Mouse (Mus musculus): ENCODE measurements around the gene Zfp622.

Zfp622 gene

GRCm38 (mm10) chr15:25984067-25984733, at the start of gene Zfp622:
Zfp622 (plus strand) TSS chr15:25984366.
- peak; percentile 99 for DNase-seq (ENCODE audit: extremely low read depth, low read depth)

GRCm38 (mm10) chr15:25934411-25934810, 49.8 kb upstream of the Zfp622 start:
- no peak for DNase-seq (ENCODE audit: extremely low read depth, low read depth)

GRCm38 (mm10) chr15:25938496-25938895, 45.7 kb upstream of the Zfp622 start:
- no peak for DNase-seq (ENCODE audit: extremely low read depth, low read depth)

- no peak for DNase-seq (ENCODE audit: extremely low read depth, low read depth)
Measured at GRCm38 (mm10) chr15:25940397-25941377, 43.5 kb upstream of the Zfp622 start.

- DNase-seq (ENCODE audit: extremely low read depth, low read depth) = no peak
Measured at GRCm38 (mm10) chr15:25941514-25941913, 42.7 kb upstream of the Zfp622 start.

DNA sequence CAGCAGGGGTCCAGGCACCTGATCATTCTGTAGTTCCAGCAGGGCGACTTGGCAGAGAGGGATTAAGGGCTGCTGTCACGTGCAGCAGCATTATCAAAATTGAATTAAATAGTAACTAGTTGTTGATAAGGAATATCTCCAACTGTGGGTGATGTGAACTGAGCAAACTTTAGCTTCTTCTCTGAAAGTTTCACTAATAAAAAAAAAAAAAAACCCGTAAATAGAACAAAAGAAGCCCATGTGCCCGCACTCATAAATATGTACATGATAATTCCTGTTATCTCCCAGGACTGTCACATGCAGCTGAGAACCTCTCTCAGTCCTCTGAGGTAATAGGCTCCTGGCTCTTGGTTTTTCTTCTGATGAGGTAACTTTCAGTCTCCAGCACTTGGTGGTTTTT, 41.8 kb upstream of the Zfp622 start:
- no peak for DNase-seq (ENCODE audit: extremely low read depth, low read depth)

GRCm38 (mm10) chr15:25943386-25944137, 40.6 kb upstream of the Zfp622 start:
- DNase-seq (ENCODE audit: extremely low read depth, low read depth) = no peak

- no peak for DNase-seq (ENCODE audit: extremely low read depth, low read depth)
Measured at GRCm38 (mm10) chr15:25945224-25945623, 38.9 kb upstream of the Zfp622 start.

DNA sequence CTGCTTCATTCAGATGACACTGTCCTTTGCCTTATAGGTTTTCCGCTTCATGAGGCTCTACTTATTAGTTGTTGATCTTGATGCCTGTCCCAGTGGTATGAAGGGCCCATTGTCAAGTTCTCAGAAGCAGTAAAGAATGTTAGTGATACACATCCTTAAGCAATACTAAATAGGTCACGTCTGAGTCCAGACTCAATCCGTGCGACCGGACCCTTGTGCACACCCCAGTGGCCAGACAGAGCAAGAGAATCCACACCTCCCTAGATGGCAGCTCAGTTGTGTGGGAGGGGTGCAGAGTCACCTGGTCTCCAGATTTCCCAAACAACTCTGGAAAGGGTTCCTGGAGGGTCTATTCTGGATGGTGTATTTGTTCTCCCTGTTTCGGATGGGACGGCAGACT, 37.7 kb upstream of the Zfp622 start:
- DNase-seq (ENCODE audit: extremely low read depth, low read depth) = no peak

DNA sequence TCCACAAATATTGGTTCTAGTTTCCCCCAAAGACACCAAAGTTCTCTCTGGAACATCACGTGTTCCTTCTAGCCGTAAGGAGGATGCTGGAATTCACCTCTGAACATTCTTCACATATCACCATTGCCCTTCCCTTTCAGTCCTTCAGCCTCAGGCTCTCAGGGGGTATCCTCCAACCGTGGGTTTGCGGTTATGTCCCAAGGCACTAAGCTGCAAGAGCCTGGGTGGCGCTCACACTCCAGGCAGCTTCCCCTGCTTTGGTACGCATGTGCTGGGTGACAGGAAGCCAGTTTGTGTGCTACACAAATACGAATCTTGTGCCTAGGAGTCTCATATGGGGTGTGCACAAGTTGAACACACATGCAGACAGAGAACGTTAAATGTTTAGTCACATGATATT, 36.8 kb upstream of the Zfp622 start:
- DNase-seq (ENCODE audit: extremely low read depth, low read depth) = no peak

GRCm38 (mm10) chr15:25948257-25949223, 35.6 kb upstream of the Zfp622 start:
- DNase-seq (ENCODE audit: extremely low read depth, low read depth) = no peak

DNA sequence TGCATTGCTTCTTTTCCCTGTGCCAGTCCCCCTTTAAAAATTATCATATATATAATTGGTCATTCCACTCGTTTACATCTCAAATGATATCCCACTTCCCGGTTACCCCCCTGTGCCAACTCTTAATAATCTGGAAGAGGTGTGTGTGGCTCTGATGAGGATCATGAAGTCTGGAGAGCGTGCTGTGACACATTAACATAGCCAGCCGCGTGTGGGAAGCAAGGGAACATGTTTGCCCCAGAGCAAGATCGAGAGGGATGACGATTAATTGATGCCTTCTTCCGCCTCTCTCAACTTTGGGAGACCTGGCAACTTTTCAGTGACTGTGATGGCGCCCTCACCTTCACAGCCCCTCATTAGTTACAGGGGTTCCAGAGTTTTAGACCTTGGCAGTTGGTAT, 34.5 kb upstream of the Zfp622 start:
- no peak for DNase-seq (ENCODE audit: extremely low read depth, low read depth)

GRCm38 (mm10) chr15:25950584-25950983, 33.6 kb upstream of the Zfp622 start:
- no peak for DNase-seq (ENCODE audit: extremely low read depth, low read depth)

GRCm38 (mm10) chr15:25951037-25951436, 33.1 kb upstream of the Zfp622 start:
- no peak for DNase-seq (ENCODE audit: extremely low read depth, low read depth)

DNA sequence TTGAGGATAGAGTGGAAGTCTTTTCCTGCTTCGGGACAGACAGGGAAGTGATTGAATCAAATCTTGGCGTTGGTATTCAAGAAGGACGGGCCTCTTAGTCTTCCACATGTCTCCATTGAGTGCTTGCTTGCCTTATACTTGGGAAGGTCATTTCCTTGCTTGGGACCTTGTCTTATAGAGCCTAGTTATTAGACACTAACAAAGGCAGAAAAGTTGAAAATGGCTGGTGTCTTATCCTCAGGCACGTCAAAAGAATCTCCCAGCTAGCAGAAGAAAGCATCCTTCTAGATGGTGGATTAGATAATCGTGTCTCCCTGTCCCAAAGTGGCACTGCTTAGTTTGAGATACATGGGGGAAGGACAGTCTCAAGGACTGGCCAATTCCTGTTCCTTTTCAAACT, 28.2 kb upstream of the Zfp622 start:
- DNase-seq (ENCODE audit: extremely low read depth, low read depth) = no peak

GRCm38 (mm10) chr15:25956422-25957117, 27.6 kb upstream of the Zfp622 start:
- no peak for DNase-seq (ENCODE audit: extremely low read depth, low read depth)

DNA sequence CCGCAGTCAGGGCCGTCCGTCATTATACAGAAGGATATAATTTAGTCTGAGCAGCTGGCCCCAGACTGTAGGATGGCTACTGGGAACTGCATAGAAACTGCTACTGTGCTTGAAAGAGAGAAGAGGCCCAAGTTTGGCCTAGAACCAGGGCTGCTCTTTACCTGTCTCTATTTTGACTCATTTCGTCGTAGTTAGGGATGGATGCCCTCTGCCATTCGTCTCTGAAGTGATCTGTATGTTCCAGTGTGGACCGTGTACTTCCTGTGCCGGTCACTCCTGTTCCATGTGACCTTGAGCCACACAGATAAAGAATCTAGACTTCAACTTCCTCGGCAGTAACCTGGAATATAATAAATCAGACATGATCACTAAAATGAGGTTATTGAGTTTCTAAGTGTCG, 26.5 kb upstream of the Zfp622 start:
- DNase-seq (ENCODE audit: extremely low read depth, low read depth) = no peak

DNA sequence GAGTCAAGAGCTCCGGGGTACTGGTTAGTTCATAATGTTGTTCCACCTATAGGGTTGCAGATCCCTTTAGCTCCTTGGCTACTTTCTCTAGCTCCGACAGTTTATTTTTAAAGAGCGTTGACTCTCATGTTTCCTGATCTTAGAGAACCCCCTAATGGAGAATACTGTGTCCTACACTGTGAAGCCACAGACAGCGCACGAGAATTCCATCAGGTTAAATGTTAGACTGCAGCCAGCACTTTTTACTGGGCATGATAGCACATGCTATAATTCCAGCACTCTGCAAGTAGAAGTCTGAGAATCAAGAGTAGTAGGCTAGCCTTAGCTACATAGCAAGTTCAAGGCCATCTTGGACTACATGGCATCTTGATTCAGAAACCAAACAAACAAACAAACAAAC, 24.8 kb upstream of the Zfp622 start:
- no peak for DNase-seq (ENCODE audit: extremely low read depth, low read depth)

- DNase-seq (ENCODE audit: extremely low read depth, low read depth) = no peak
Measured at GRCm38 (mm10) chr15:25960231-25960630, 23.9 kb upstream of the Zfp622 start.

GRCm38 (mm10) chr15:25966220-25966774, 17.9 kb upstream of the Zfp622 start:
- no peak for DNase-seq (ENCODE audit: extremely low read depth, low read depth)

Measured in MEL-GATA-1-ER (cell line).